Mouse (Mus musculus): ENCODE measurements around the gene Dctn1. TPM values are rescaled to one million over a fixed set of nuclear protein-coding genes. Genes with fewer than 3 reads are reported as not detected.

The Dctn1 gene
- polyA plus RNA-seq, 1 experiment = 323 TPM

- TF ChIP-seq GATA1 (IDR thresholded peaks at IDR 0.05; ENCODE audit: low read length) = no peak
Measured at GRCm38 (mm10) chr6:83184858-83185435, 19.2 kb downstream of the Dctn1 start.

GRCm38 (mm10) chr6:83185895-83186861 is 20.5 kb downstream of the Dctn1 start:
- TF ChIP-seq GATA1 (IDR thresholded peaks at IDR 0.05; ENCODE audit: low read length) = no peak

GRCm38 (mm10) chr6:83186946-83187345 is 21.2 kb downstream of the Dctn1 start:
- no peak for TF ChIP-seq GATA1 (IDR thresholded peaks at IDR 0.05; ENCODE audit: low read length)

- no peak for TF ChIP-seq GATA1 (IDR thresholded peaks at IDR 0.05; ENCODE audit: low read length)
Measured at GRCm38 (mm10) chr6:83193571-83193970, 27.9 kb downstream of the Dctn1 start.

- TF ChIP-seq GATA1 (IDR thresholded peaks at IDR 0.05; ENCODE audit: low read length) = no peak
Measured at GRCm38 (mm10) chr6:83197345-83198004, 31.8 kb downstream of the Dctn1 start.

GRCm38 (mm10) chr6:83203320-83203719 is 37.6 kb downstream of the Dctn1 start:
- no peak for TF ChIP-seq GATA1 (IDR thresholded peaks at IDR 0.05; ENCODE audit: low read length)

GRCm38 (mm10) chr6:83205851-83206250 is 40.1 kb downstream of the Dctn1 start:
- TF ChIP-seq GATA1 (IDR thresholded peaks at IDR 0.05; ENCODE audit: low read length) = no peak

- TF ChIP-seq GATA1 (IDR thresholded peaks at IDR 0.05; ENCODE audit: low read length) = no peak
Measured at GRCm38 (mm10) chr6:83206321-83206720, 40.6 kb downstream of the Dctn1 start.

- TF ChIP-seq GATA1 (IDR thresholded peaks at IDR 0.05; ENCODE audit: low read length) = no peak
Measured at GRCm38 (mm10) chr6:83207361-83208049, 41.8 kb downstream of the Dctn1 start.

GRCm38 (mm10) chr6:83208050-83208400 is 42.3 kb downstream of the Dctn1 start:
- TF ChIP-seq GATA1 (IDR thresholded peaks at IDR 0.05; ENCODE audit: low read length) = no peak

- no peak for TF ChIP-seq GATA1 (IDR thresholded peaks at IDR 0.05; ENCODE audit: low read length)
Measured at GRCm38 (mm10) chr6:83210495-83210894, 44.8 kb downstream of the Dctn1 start.

- no peak for TF ChIP-seq GATA1 (IDR thresholded peaks at IDR 0.05; ENCODE audit: low read length)
Measured at GRCm38 (mm10) chr6:83211526-83211925, 45.8 kb downstream of the Dctn1 start.

GRCm38 (mm10) chr6:83215002-83215666 is 49.4 kb downstream of the Dctn1 start:
- no peak for TF ChIP-seq GATA1 (IDR thresholded peaks at IDR 0.05; ENCODE audit: low read length)

- no peak for TF ChIP-seq GATA1 (IDR thresholded peaks at IDR 0.05; ENCODE audit: low read length)
Measured at GRCm38 (mm10) chr6:83219814-83220213, 54.1 kb downstream of the Dctn1 start, which contains the start of gene Slc4a5. TSS of gene Slc4a5 (plus strand) at chr6:83219828.

GRCm38 (mm10) chr6:83231486-83231885 is 65.8 kb downstream of the Dctn1 start:
- TF ChIP-seq GATA1 (IDR thresholded peaks at IDR 0.05; ENCODE audit: low read length) = no peak

Data from G1E-ER4 (cell line).